10 mouse cellular contexts compared by ENCODE assay signal in the genomic region with DNA sequence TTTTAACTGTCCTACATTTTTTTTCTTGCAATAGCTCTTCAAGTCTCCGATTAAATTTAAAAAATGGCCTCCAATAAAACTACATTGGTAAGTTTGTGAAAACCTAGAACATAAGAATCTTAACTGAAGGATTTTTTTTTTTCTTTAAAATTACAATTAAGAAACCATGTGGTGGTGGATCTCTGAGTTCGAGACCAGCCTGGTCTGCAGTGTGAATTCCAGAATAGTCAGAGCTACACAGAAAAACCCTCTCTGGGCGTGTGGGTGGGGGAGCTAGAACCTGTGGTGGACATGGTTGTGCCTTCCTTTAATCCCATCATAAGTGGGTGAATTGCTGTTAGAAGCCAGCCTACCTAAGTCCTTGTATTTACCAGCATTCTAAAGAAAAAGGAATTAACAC. TPM values are rescaled to one million over a fixed set of nuclear protein-coding genes. Genes with fewer than 3 reads are reported as not detected.
DNase-seq lines count a peak whose midpoint lies in the region; ATAC-seq and TF ChIP-seq lines count a peak whose summit lies in the region.
"Had no signal": no experiment of that assay in that cellular context is flagged by ENCODE, and none has a peak within 500 bp of the region (broad histone marks: within the 10 kb centered on the region; RNA-seq: fewer than 3 reads in every experiment).

No protein-coding gene starts in this region.

- H3K4me1 ChIP-seq in E14TG2a.4 (replicated peaks; ENCODE audit: low read depth, low read length), result peaks cover 46% of the 10 kb centered on the region
- H3K4me1 ChIP-seq in forebrain, embryonic 15.5 days, result peaks cover 37% of the 10 kb centered on the region
- peaks cover 35% of the 10 kb centered on the region for H3K4me1 ChIP-seq in liver, embryonic 15.5 days (replicated peaks)

- peak overlapping the region; percentile 60 for H3K4me2 ChIP-seq in forebrain, embryonic 15.5 days (replicated peaks)
- H3K4me2 ChIP-seq in liver, embryonic 15.5 days, result peak overlapping the region; percentile 72

- peak overlapping the region; percentile 47; the same call in 1 of the 2 replicates for H3K27ac ChIP-seq in forebrain, embryonic 15.5 days (replicated peaks)
- H3K27ac ChIP-seq in liver, embryonic 15.5 days (replicated peaks), result 0 out of 2 replicates have a peak overlapping the region, but pooled peaks have one; percentile 41

- no peak for ATAC-seq in forebrain, embryonic 15.5 days (replicated peaks)
- ATAC-seq in liver, embryonic 15.5 days (ENCODE audit: insufficient read depth), result no peak
- no peak for ATAC-seq in CD4-positive, CD25-positive, alpha-beta regulatory T cell, adult 4 months
- ATAC-seq: Patski had no signal

- WGBS in forebrain, embryonic 15.5 days, result 17% methylated on average over 3 of the region's 3 CpGs
- WGBS in liver, embryonic 15.5 days (ENCODE audit: insufficient replicate concordance), result 13% methylated on average over 3 of the region's 3 CpGs

- H3K9ac ChIP-seq in forebrain, embryonic 15.5 days (replicated peaks), result peak overlapping the region; percentile 99
- peak overlapping the region; percentile 52 for H3K9ac ChIP-seq in liver, embryonic 15.5 days

- H3K27me3 ChIP-seq in E14TG2a.4 (ENCODE audit: insufficient read depth, low read length), result no peaks in the 10 kb centered on the region
- H3K27me3 ChIP-seq in forebrain, embryonic 15.5 days, result no peaks in the 10 kb centered on the region
- H3K27me3 ChIP-seq in liver, embryonic 15.5 days, result no peaks in the 10 kb centered on the region
- H3K27me3 ChIP-seq: Patski had no signal

- H3K9me3 ChIP-seq in E14TG2a.4 (ENCODE audit: low read length), result no peaks in the 10 kb centered on the region
- no peaks in the 10 kb centered on the region for H3K9me3 ChIP-seq in forebrain, embryonic 15.5 days
- H3K9me3 ChIP-seq in liver, embryonic 15.5 days (replicated peaks), result no peaks in the 10 kb centered on the region

- peaks cover 69% of the 10 kb centered on the region for H3K36me3 ChIP-seq in E14TG2a.4 (ENCODE audit: insufficient read depth, low read length)
- H3K36me3 ChIP-seq in forebrain, embryonic 15.5 days, result peaks cover 34% of the 10 kb centered on the region
- peaks cover 50% of the 10 kb centered on the region for H3K36me3 ChIP-seq in liver, embryonic 15.5 days (replicated peaks)

- H3K4me3 ChIP-seq in E14TG2a.4 (replicated peaks; ENCODE audit: low read length), result peak overlapping the region; percentile 96
- H3K4me3 ChIP-seq in forebrain, embryonic 15.5 days, result peak overlapping the region; percentile 99
- H3K4me3 ChIP-seq in liver, embryonic 15.5 days (replicated peaks), result peak overlapping the region; percentile 98

- peak; percentile 78 for DNase-seq in heart, adult 11 months
- DNase-seq in heart, postnatal 25 days (ENCODE audit: low spot score), result no peak
- no peak for DNase-seq in left cerebral cortex, adult 8-10 months (ENCODE audit: low spot score in 2 of 2)
- DNase-seq in layer of hippocampus, postnatal 10 days (ENCODE audit: low spot score in 2 of 2), result no peak
- DNase-seq: layer of hippocampus, postnatal 36 days had no signal

- TF ChIP-seq CTCF in E14TG2a.4 (conservative IDR thresholded peaks at IDR 0.05; ENCODE audit: low read length), result no peak

- intact Hi-C loops in heart, postnatal 25 days (cut with DNase I), result no loop called here

RNA-seq across cellular contexts. Expression of a gene that starts 1.6 kb away (rescaled TPM):
- 10 to 100 TPM; 64.6 to 73.5 TPM for total RNA-seq in heart, postnatal 25 days (2021)
- polyA plus RNA-seq in forebrain, embryonic 15.5 days (2015; fragmentation: Nextera tagmentation; extraction: Ambion mirVana), result 585 and 608 TPM in 2 replicates
- 161 and 199 TPM in 2 replicates for polyA plus RNA-seq in liver, embryonic 15.5 days (2015; fragmentation: Nextera tagmentation; extraction: Ambion mirVana)
- total RNA-seq in left cerebral cortex, adult 8-10 months (2022), result 100 to 1,000 TPM; 125 to 141 (median 133) TPM
- polyA plus RNA-seq in CD4-positive, CD25-positive, alpha-beta regulatory T cell, adult 4 months (2017; shearing (Covaris generic)), result 100 to 1,000 TPM; 577 to 675 TPM
- 100 to 1,000 TPM; 184 to 186 TPM for total RNA-seq in layer of hippocampus, postnatal 10 days (2021)

RNA-seq across cellular contexts. Expression of a gene that starts 2.1 kb away (rescaled TPM):
- total RNA-seq in heart, postnatal 25 days (2021), result 100 to 1,000 TPM; 387 to 461 TPM
- polyA plus RNA-seq in forebrain, embryonic 15.5 days (2015; fragmentation: Nextera tagmentation; extraction: Ambion mirVana), result 1,746 and 1,773 TPM in 2 replicates
- 752 and 787 TPM in 2 replicates for polyA plus RNA-seq in liver, embryonic 15.5 days (2015; fragmentation: Nextera tagmentation; extraction: Ambion mirVana)
- 100 to 1,000 TPM; 357 to 475 (median 406) TPM for total RNA-seq in left cerebral cortex, adult 8-10 months (2022)
- 1,000 to 10,000 TPM; 1,098 to 1,432 TPM for polyA plus RNA-seq in CD4-positive, CD25-positive, alpha-beta regulatory T cell, adult 4 months (2017; shearing (Covaris generic))
- 100 to 1,000 TPM; 703 to 723 TPM for total RNA-seq in layer of hippocampus, postnatal 10 days (2021)

RNA-seq across cellular contexts. Expression of a gene that starts 39.3 kb away (rescaled TPM):
- under 1 TPM; 0.31 to 0.53 TPM for total RNA-seq in heart, postnatal 25 days (2021)
- polyA plus RNA-seq in forebrain, embryonic 15.5 days (2015; fragmentation: Nextera tagmentation; extraction: Ambion mirVana), result 12.3 and 14.7 TPM in 2 replicates
- 0.17 and 0.20 TPM in 2 replicates for polyA plus RNA-seq in liver, embryonic 15.5 days (2015; fragmentation: Nextera tagmentation; extraction: Ambion mirVana)
- 1 to 10 TPM; 2.8 to 5.7 (median 4.5) TPM for total RNA-seq in left cerebral cortex, adult 8-10 months (2022)
- 1 to 10 TPM in 1 of 2 experiments, under 1 TPM in 1; 0.84 to 1.1 TPM for polyA plus RNA-seq in CD4-positive, CD25-positive, alpha-beta regulatory T cell, adult 4 months (2017; shearing (Covaris generic))
- 1 to 10 TPM; 4.4 to 4.7 TPM for total RNA-seq in layer of hippocampus, postnatal 10 days (2021)

RNA-seq across cellular contexts. Expression of a gene that starts 51.9 kb away (rescaled TPM):
- total RNA-seq in heart, postnatal 25 days (2021), result 10 to 100 TPM; 10.2 to 11.3 TPM
- 52.9 and 61.7 TPM in 2 replicates for polyA plus RNA-seq in forebrain, embryonic 15.5 days (2015; fragmentation: Nextera tagmentation; extraction: Ambion mirVana)
- polyA plus RNA-seq in liver, embryonic 15.5 days (2015; fragmentation: Nextera tagmentation; extraction: Ambion mirVana), result 7.7 and 8.0 TPM in 2 replicates
- total RNA-seq in left cerebral cortex, adult 8-10 months (2022), result 100 to 1,000 TPM in 3 of 4 experiments, 10 to 100 TPM in 1; 98.8 to 113 (median 110) TPM
- 10 to 100 TPM; 27.6 to 32.1 TPM for polyA plus RNA-seq in CD4-positive, CD25-positive, alpha-beta regulatory T cell, adult 4 months (2017; shearing (Covaris generic))
- total RNA-seq in layer of hippocampus, postnatal 10 days (2021), result 100 to 1,000 TPM; 123 to 133 TPM
